Mouse (Mus musculus): ENCODE measurements around the gene Misp. TPM values are rescaled to one million over a fixed set of nuclear protein-coding genes. Genes with fewer than 3 reads are reported as not detected.

Gene Misp
- total RNA-seq, 2 experiments from 2014 or later: 0.40 TPM; not detected in 1

- DNase-seq: no peak
Observed at GRCm38 (mm10) chr10:79873715-79874289, 53.0 kb downstream of the Misp start.

DNA sequence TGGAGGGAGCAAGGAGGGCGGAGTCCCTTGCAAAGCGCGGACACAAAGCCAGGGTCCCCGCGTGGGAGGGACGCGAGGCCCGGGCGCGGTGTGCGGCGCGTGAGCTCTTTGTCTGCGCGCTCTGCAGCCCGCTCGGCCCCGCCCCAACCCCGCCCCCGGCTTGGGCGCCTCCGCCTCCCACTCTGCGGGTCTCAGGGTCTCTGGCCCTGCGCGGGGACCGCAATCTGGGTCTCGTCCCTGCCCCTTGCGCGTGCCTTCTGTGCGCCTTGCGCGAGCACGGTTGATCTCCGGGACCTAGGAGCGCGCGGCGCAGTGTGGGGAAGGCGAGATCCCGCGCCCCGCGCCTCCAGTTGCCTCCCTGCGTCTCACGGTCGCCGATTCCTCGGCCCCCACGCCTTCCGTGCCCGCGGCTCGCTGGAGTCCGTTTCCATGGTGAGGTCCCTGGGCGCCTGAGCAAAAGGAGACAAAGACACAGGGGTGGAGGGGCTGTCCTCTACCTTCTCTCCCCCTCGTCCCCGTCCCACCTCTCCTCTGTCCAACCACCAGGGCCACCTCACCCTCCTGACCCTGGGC, 53.6 kb downstream of the Misp start, which contains the start of the genes Prtn3 and Plppr3:
TSS of gene Prtn3 (plus strand) at position 187 of the 573 bp plus-strand sequence.
TSS of gene Plppr3 (minus strand) at position 345 of the 573 bp plus-strand sequence.
- no peak for DNase-seq

DNA sequence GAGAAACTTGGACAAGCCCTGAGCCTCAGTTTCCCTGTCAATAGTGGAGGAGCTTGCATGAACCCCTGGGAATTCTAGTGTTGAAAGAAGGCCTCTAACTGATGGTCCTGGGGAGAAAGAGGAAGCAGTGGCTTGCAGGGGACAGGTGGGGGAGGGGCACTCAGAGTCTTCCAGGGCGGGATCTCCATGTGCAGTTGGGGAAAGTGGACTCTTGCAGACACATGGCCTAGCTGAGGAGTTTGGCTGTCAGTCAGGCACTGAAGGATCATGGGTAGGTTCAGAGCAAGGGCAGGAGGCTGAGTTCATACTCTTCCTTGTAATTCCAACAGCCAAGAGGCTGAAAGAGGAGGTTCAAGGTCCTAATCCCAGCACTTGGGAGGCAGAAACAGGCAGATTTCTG, 56.4 kb downstream of the Misp start:
- DNase-seq: no peak

DNA sequence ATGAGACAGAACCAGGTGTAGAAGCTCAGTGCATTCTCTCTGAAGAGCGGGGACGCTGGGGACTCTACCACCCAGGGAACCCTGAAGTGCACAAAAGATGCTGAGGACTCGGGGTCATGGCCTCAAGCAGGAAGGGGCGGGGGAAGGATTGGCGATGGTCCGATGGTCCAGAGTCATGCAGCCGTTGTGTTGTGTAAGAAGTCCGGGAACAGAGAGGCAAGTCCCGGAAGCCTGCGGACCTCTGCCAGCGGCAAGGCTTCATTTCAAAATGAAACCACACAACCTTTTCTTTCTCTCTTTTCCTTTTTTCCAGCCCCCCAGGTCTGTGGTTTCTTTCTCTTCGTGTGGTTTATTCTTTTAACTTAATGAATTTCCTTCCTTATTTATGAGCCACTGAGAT, 57.0 kb downstream of the Misp start:
- peak; percentile 61 for DNase-seq

GRCm38 (mm10) chr10:79879527-79879926, 58.7 kb downstream of the Misp start:
- DNase-seq: no peak

Small RNAs within 50 kb of the gene (microRNA-seq; reads per million reads assigned to microRNA genes)
- gene Mir6910 (ENCODE audit: borderline replicate concordance in 2 of 2): 0 reads per million in 2 experiments

Other genes starting within 250 kb of the Misp start
- gene Theg, start 233.7 kb upstream of the Misp start, total RNA-seq (2021): not detected
- gene C2cd4c, start 207.0 kb upstream of the Misp start, total RNA-seq (2021): not detected
- gene Shc2, start 183.1 kb upstream of the Misp start, total RNA-seq (2021): 1 to 10 TPM; 2.1 to 2.3 TPM
- 10 to 100 TPM; 14.8 to 17.1 TPM for gene Odf3l2, start 175.3 kb upstream of the Misp start, total RNA-seq (2021)
- gene Madcam1, start 156.4 kb upstream of the Misp start, total RNA-seq (2021): not detected
- 10 to 100 TPM; 19.1 to 19.6 TPM for gene Tpgs1, start 151.6 kb upstream of the Misp start, total RNA-seq (2021)
- 100 to 1,000 TPM; 329 to 332 TPM for gene Cdc34, start 138.8 kb upstream of the Misp start, total RNA-seq (2021)
- gene Gzmm, start 132.0 kb upstream of the Misp start, total RNA-seq (2021): 1 to 10 TPM; 4.0 to 4.4 TPM
- 100 to 1,000 TPM; 513 to 650 TPM for gene Bsg, start 116.5 kb upstream of the Misp start, total RNA-seq (2021)
- under 1 TPM; 0.67 TPM for gene Hcn2, start 104.4 kb upstream of the Misp start, total RNA-seq (2021)
- 10 to 100 TPM; 26.7 to 27.2 TPM for gene Polrmt, start 74.4 kb upstream of the Misp start, total RNA-seq (2021)
- not detected for gene Fgf22, start 65.9 kb upstream of the Misp start, total RNA-seq (2021)
- 10 to 100 TPM; 27.4 to 33.4 TPM for gene Rnf126, start 54.0 kb upstream of the Misp start, total RNA-seq (2021)
- 1 to 10 TPM; 2.0 to 2.1 TPM for gene Fstl3, start 43.7 kb upstream of the Misp start, total RNA-seq (2021)
- not detected for gene Prss57, start 30.0 kb upstream of the Misp start, total RNA-seq (2021)
- gene Palm, start 27.4 kb upstream of the Misp start, total RNA-seq (2021): 10 to 100 TPM; 23.6 to 24.8 TPM
- gene Ptbp1, start 33.4 kb downstream of the Misp start, total RNA-seq (2021): 10 to 100 TPM; 26.8 to 27.1 TPM
- gene Prtn3, start 53.5 kb downstream of the Misp start, total RNA-seq (2021): under 1 TPM in 1 of 2 experiments, not detected in 1; 0.35 TPM
- gene Plppr3, start 53.6 kb downstream of the Misp start, total RNA-seq (2021): under 1 TPM; 0.13 to 0.27 TPM
- gene Elane, start 65.3 kb downstream of the Misp start, total RNA-seq (2021): not detected
- 100 to 1,000 TPM in 1 of 2 experiments, 10 to 100 TPM in 1; 12.5 to 381 TPM for gene Cfd, start 69.9 kb downstream of the Misp start, total RNA-seq (2021)
- gene Med16, start 87.9 kb downstream of the Misp start, total RNA-seq (2021): 10 to 100 TPM; 29.2 to 34.4 TPM
- gene Gm26602, start 89.9 kb downstream of the Misp start, total RNA-seq (2021): not detected
- under 1 TPM; 0.18 to 0.29 TPM for gene Kiss1r, start 96.0 kb downstream of the Misp start, total RNA-seq (2021)
- 100 to 1,000 TPM; 103 to 113 TPM for gene R3hdm4, start 100.2 kb downstream of the Misp start, total RNA-seq (2021)
- gene Arid3a, start 106.1 kb downstream of the Misp start, total RNA-seq (2021): 1 to 10 TPM; 2.4 to 2.8 TPM
- 10 to 100 TPM; 16.4 to 18.0 TPM for gene Wdr18, start 139.2 kb downstream of the Misp start, total RNA-seq (2021)
- not detected for gene Grin3b, start 149.7 kb downstream of the Misp start, total RNA-seq (2021)
- gene Tmem259, start 163.3 kb downstream of the Misp start, total RNA-seq (2021): 10 to 100 TPM; 70.1 to 80.6 TPM
- gene Cnn2, start 167.6 kb downstream of the Misp start, total RNA-seq (2021): 1 to 10 TPM; 8.5 to 9.4 TPM
- 1 to 10 TPM; 4.9 to 5.7 TPM for gene Abca7, start 175.5 kb downstream of the Misp start, total RNA-seq (2021)
- gene Arhgap45, start 195.7 kb downstream of the Misp start, total RNA-seq (2021): 1 to 10 TPM; 1.0 to 2.1 TPM
- 10 to 100 TPM; 43.2 to 45.5 TPM for gene Polr2e, start 218.8 kb downstream of the Misp start, total RNA-seq (2021)
- 100 to 1,000 TPM; 527 to 618 TPM for gene Gpx4, start 226.2 kb downstream of the Misp start, total RNA-seq (2021)